Mouse (Mus musculus) liver, embryonic 15.5 days (tissue): ENCODE results near the gene Pprc1. TPM values are rescaled to one million over a fixed set of nuclear protein-coding genes. Genes with fewer than 3 reads are reported as not detected.
A peak's percentile ranks its signal among the peaks of the same experiment; 100 is the strongest.

Source experiments
- ATAC-seq: fragments of 200-750 bp; cut with Nextera tagmentation; 2 replicates; pipeline ENCODE4 v1.8.0; 2017; ENCODE audit warnings: moderate number of reproducible peaks, mild to moderate bottlenecking, moderate library complexity; ENCODE audit not compliant: insufficient read depth
- H3K27ac ChIP-seq: fragments of 300-500 bp; sonication (generic); replicated peaks from 2 replicates; pipeline ENCODE4 v1.5.1; 2015; ENCODE audit warnings: mild to moderate bottlenecking, inconsistent platforms
- H3K27me3 ChIP-seq: fragments of 300-500 bp; sonication (generic); 2 replicates; pipeline ENCODE4 v1.6.1; 2015; ENCODE audit warnings: mild to moderate bottlenecking, inconsistent platforms
- H3K36me3 ChIP-seq: fragments of 300-500 bp; sonication (generic); replicated peaks from 2 replicates; pipeline ENCODE4 v1.6.1; 2015; ENCODE audit warnings: moderate library complexity, mild to moderate bottlenecking, inconsistent platforms
- H3K4me1 ChIP-seq: fragments of 300-500 bp; sonication (generic); replicated peaks from 2 replicates; pipeline ENCODE4 v1.6.1; 2015; ENCODE audit warnings: inconsistent platforms
- H3K4me2 ChIP-seq: fragments of 300-500 bp; sonication (generic); 2 replicates; pipeline ENCODE4 v1.6.1; 2015; ENCODE audit warnings: moderate library complexity, mild to moderate bottlenecking, inconsistent platforms
- H3K4me3 ChIP-seq: fragments of 300-500 bp; sonication (generic); replicated peaks from 2 replicates; pipeline ENCODE4 v1.5.1; 2015; ENCODE audit warnings: mild to moderate bottlenecking, inconsistent platforms
- H3K9ac ChIP-seq: fragments of 300-500 bp; sonication (generic); 2 replicates; pipeline ENCODE4 v1.6.1; 2015; ENCODE audit warnings: moderate library complexity, mild to moderate bottlenecking, inconsistent platforms
- H3K9me3 ChIP-seq: fragments of 300-500 bp; sonication (generic); replicated peaks from 2 replicates; pipeline ENCODE4 v1.6.1; 2016; ENCODE audit warnings: inconsistent platforms
- WGBS: fragments of 180-500 bp; shearing (Covaris S2); methylation state at CpG from one replicate; pipeline ENCODE4 v1.1.7; 2015; ENCODE audit warnings: mixed read lengths; ENCODE audit not compliant: insufficient replicate concordance; 5-methylcytosine and 5-hydroxymethylcytosine counted together
- polyA plus RNA-seq: library from polyadenylated mRNA; unstranded; fragments of >200 nt; fragmentation: Nextera tagmentation; extraction: Ambion mirVana; gene quantifications from 2 replicates; pipeline ENCODE4 v1.2.1, GENCODE M21; 2015

The Pprc1 gene
- polyA plus RNA-seq, 1 experiment from 2014 or later = 15.7 TPM

GRCm38 (mm10) chr19:46042476-46043011 lies 2.1 kb upstream of the Pprc1 start:
- peak overlapping the region; percentile 51 for H3K9ac ChIP-seq
- H3K4me1 ChIP-seq = peaks cover 83% of the 10 kb centered on the region
- H3K27me3 ChIP-seq = peaks cover 28% of the 10 kb centered on the region
- peak overlapping the region; percentile 99 for H3K4me2 ChIP-seq
- H3K4me3 ChIP-seq = peak overlapping the region; percentile 25
- H3K27ac ChIP-seq = peak overlapping the region; percentile 93
- 3% methylated on average over 6 of the region's 6 CpGs for WGBS
- no peaks in the 10 kb centered on the region for H3K9me3 ChIP-seq
- H3K36me3 ChIP-seq = no peaks in the 10 kb centered on the region
- ATAC-seq = no peak

- ATAC-seq = no peak
- Histone ChIP-seq H3K4me3 (peak overlapping the region; percentile 89; the same call in 1 of the 2 replicates), H3K9ac (peak overlapping the region; percentile 86; the same call in 1 of the 2 replicates), H3K27me3 (peaks cover 31% of the 10 kb centered on the region), H3K4me2 (peak overlapping the region; percentile 99), H3K4me1 (peaks cover 77% of the 10 kb centered on the region), H3K27ac (peak overlapping the region; percentile 93; the same call in 1 of the 2 replicates), H3K36me3 (no peaks in the 10 kb centered on the region), H3K9me3 (no peaks in the 10 kb centered on the region)
- WGBS = 46% methylated on average over 7 of the region's 7 CpGs
These were observed 1.3 kb upstream of the Pprc1 start for GRCm38 (mm10) chr19:46043380-46043779.

- H3K27ac ChIP-seq = peak within 1 kb of the TSS; percentile 93
- H3K9me3 ChIP-seq = no peaks in the 10 kb centered on the region
- H3K4me1 ChIP-seq = peaks cover 67% of the 10 kb centered on the region
- peak within 1 kb of the TSS; percentile 86 for H3K9ac ChIP-seq
- H3K36me3 ChIP-seq = no peaks in the 10 kb centered on the region
- peak within 1 kb of the TSS; percentile 89 for H3K4me3 ChIP-seq
- peak within 1 kb of the TSS; percentile 99 for H3K4me2 ChIP-seq
- under 1% methylated on average over 78 of the region's 84 CpGs for WGBS
- ATAC-seq = peak; percentile 70
- H3K27me3 ChIP-seq = peaks cover 31% of the 10 kb centered on the region
These were observed 458 bp downstream of the Pprc1 start, which contains the start of gene Ldb1 for GRCm38 (mm10) chr19:46044993-46045695. TSS of gene Ldb1 (minus strand) at chr19:46045214.

- Histone ChIP-seq H3K36me3 (no peaks in the 10 kb centered on the region), H3K9me3 (no peaks in the 10 kb centered on the region), H3K4me1 (peaks cover 60% of the 10 kb centered on the region), H3K4me2 (peak overlapping the region; percentile 99), H3K27me3 (peaks cover 31% of the 10 kb centered on the region), H3K27ac (peak overlapping the region; percentile 87), H3K4me3 (peak overlapping the region; percentile 89), H3K9ac (peak overlapping the region; percentile 86)
- 4% methylated on average over 7 of the region's 7 CpGs for WGBS
- peak; percentile 17; the same call in 1 of the 2 replicates for ATAC-seq
These were observed 1.1 kb downstream of the Pprc1 start for GRCm38 (mm10) chr19:46045696-46046311.

- H3K27ac ChIP-seq = peak overlapping the region; percentile 35; the same call in 1 of the 2 replicates
- H3K36me3 ChIP-seq = no peaks in the 10 kb centered on the region
- H3K4me2 ChIP-seq = peak overlapping the region; percentile 99; the same call in 1 of the 2 replicates
- H3K27me3 ChIP-seq = peaks cover 31% of the 10 kb centered on the region
- no peak overlapping the region for H3K4me3 ChIP-seq
- no peak for ATAC-seq
- WGBS = 7% methylated on average over 10 of the region's 10 CpGs
- H3K9ac ChIP-seq = no peak overlapping the region
- no peaks in the 10 kb centered on the region for H3K9me3 ChIP-seq
- H3K4me1 ChIP-seq = peaks cover 52% of the 10 kb centered on the region
These were observed 1.9 kb downstream of the Pprc1 start for GRCm38 (mm10) chr19:46046621-46047025.

- Histone ChIP-seq H3K27me3 (peaks cover 31% of the 10 kb centered on the region), H3K27ac (no peak overlapping the region), H3K4me3 (no peak overlapping the region), H3K4me2 (no peak overlapping the region), H3K9me3 (no peaks in the 10 kb centered on the region), H3K9ac (no peak overlapping the region), H3K4me1 (peaks cover 44% of the 10 kb centered on the region), H3K36me3 (no peaks in the 10 kb centered on the region)
- WGBS = 75% methylated on average over 2 of the region's 2 CpGs
- no peak for ATAC-seq
These were observed 2.7 kb downstream of the Pprc1 start for GRCm38 (mm10) chr19:46047426-46047825.

- no peaks in the 10 kb centered on the region for H3K36me3 ChIP-seq
- no peak overlapping the region for H3K4me2 ChIP-seq
- H3K27me3 ChIP-seq = peaks cover 31% of the 10 kb centered on the region
- no peak overlapping the region for H3K4me3 ChIP-seq
- no peak overlapping the region for H3K9ac ChIP-seq
- WGBS = 71% methylated on average over 4 of the region's 4 CpGs
- no peaks in the 10 kb centered on the region for H3K9me3 ChIP-seq
- no peak overlapping the region for H3K27ac ChIP-seq
- peaks cover 34% of the 10 kb centered on the region for H3K4me1 ChIP-seq
- no peak for ATAC-seq
These were observed 4.4 kb downstream of the Pprc1 start for GRCm38 (mm10) chr19:46049129-46049528.

GRCm38 (mm10) chr19:46050462-46050861 lies 5.8 kb downstream of the Pprc1 start:
- Histone ChIP-seq H3K9me3 (no peaks in the 10 kb centered on the region), H3K27ac (no peak overlapping the region), H3K9ac (no peak overlapping the region), H3K27me3 (peaks cover 23% of the 10 kb centered on the region), H3K4me2 (no peak overlapping the region), H3K4me1 (peaks cover 24% of the 10 kb centered on the region), H3K4me3 (no peak overlapping the region), H3K36me3 (no peaks in the 10 kb centered on the region)
- ATAC-seq = no peak
- 44% methylated on average over 2 of the region's 2 CpGs for WGBS

- Histone ChIP-seq H3K36me3 (no peaks in the 10 kb centered on the region), H3K4me1 (peaks cover 51% of the 10 kb centered on the region), H3K27ac (peak overlapping the region; percentile 39)
These were observed 11.2 kb downstream of the Pprc1 start for GRCm38 (mm10) chr19:46055752-46056387.

GRCm38 (mm10) chr19:46056388-46056946 lies 11.8 kb downstream of the Pprc1 start:
- peaks cover 2% of the 10 kb centered on the region for H3K36me3 ChIP-seq
- peak; percentile 92 for ATAC-seq
- peak overlapping the region; percentile 98 for H3K4me2 ChIP-seq
- under 1% methylated on average over 52 of the region's 52 CpGs for whole genome bisulfite sequencing
- peak overlapping the region; percentile 90 for H3K4me3 ChIP-seq
- H3K9ac ChIP-seq = peak overlapping the region; percentile 82
- H3K4me1 ChIP-seq = peaks cover 57% of the 10 kb centered on the region
- H3K27ac ChIP-seq = peak overlapping the region; percentile 90
- H3K9me3 ChIP-seq = no peaks in the 10 kb centered on the region
- H3K27me3 ChIP-seq = no peaks in the 10 kb centered on the region

More at GRCm38 (mm10) chr19:46055752-46056387, 11.2 kb downstream of the Pprc1 start:
- WGBS = 4% methylated on average over 11 of the region's 11 CpGs
- Histone ChIP-seq H3K4me2 (peak overlapping the region; percentile 98), H3K4me3 (peak overlapping the region; percentile 90), H3K9me3 (no peaks in the 10 kb centered on the region), H3K9ac (peak overlapping the region; percentile 82), H3K27me3 (no peaks in the 10 kb centered on the region)
- peak; percentile 75 for ATAC-seq
